Mouse (Mus musculus) kidney, embryonic 16.5 days (tissue): Measurements from ENCODE around the gene Foxp3. TPM values are rescaled to one million over a fixed set of nuclear protein-coding genes. Genes with fewer than 3 reads are reported as not detected.

Experiments
- ATAC-seq: fragments of 200-750 bp; cut with Nextera tagmentation; 2 replicates; pipeline ENCODE4 v1.8.0; 2017; ENCODE audit warnings: moderate TSS enrichment; ENCODE audit not compliant: low FRiP score, low TSS enrichment
- H3K27ac ChIP-seq: fragments of 300-500 bp; sonication (generic); 2 replicates; pipeline ENCODE4 v1.5.1; 2014; ENCODE audit warnings: low read length
- H3K27me3 ChIP-seq: fragments of 300-500 bp; sonication (generic); 2 replicates; pipeline ENCODE4 v1.6.1; 2014; ENCODE audit warnings: low read length, control low read depth, mixed read lengths; ENCODE audit not compliant: insufficient read depth
- H3K36me3 ChIP-seq: fragments of 300-500 bp; sonication (generic); 2 replicates; pipeline ENCODE4 v1.6.1; 2014; ENCODE audit warnings: low read length, control low read depth, mixed read lengths; ENCODE audit not compliant: insufficient read depth
- H3K4me1 ChIP-seq: fragments of 300-500 bp; sonication (generic); 2 replicates; pipeline ENCODE4 v1.6.1; 2014; ENCODE audit warnings: low read length, control low read depth, mixed read lengths; ENCODE audit not compliant: insufficient read depth
- H3K4me2 ChIP-seq: fragments of 300-500 bp; sonication (generic); replicated peaks from 2 replicates; pipeline ENCODE4 v1.6.1; 2014; ENCODE audit warnings: low read depth, low read length
- H3K4me3 ChIP-seq: fragments of 300-500 bp; sonication (generic); 2 replicates; pipeline ENCODE4 v1.5.1; 2014; ENCODE audit warnings: mild to moderate bottlenecking, low read length
- H3K9ac ChIP-seq: fragments of 300-500 bp; sonication (generic); replicated peaks from 2 replicates; pipeline ENCODE4 v1.6.1; 2014; ENCODE audit warnings: low read length
- H3K9me3 ChIP-seq: fragments of 300-500 bp; sonication (generic); 2 replicates; pipeline ENCODE4 v1.6.1; 2016; ENCODE audit warnings: low read length, control low read depth
- WGBS: fragments of 180-500 bp; shearing (Covaris S2); extraction: QIAGEN DNeasy Blood & Tissue Kit; methylation state at CpG from one replicate; pipeline ENCODE4 v1.1.7; 2014; 5-methylcytosine and 5-hydroxymethylcytosine counted together
- polyA plus RNA-seq: library from polyadenylated mRNA; unstranded; fragments of >200 nt; fragmentation: Nextera tagmentation; extraction: Ambion mirVana; gene quantifications from 2 replicates; pipeline ENCODE4 v1.2.1, GENCODE M21; 2015

The Foxp3 gene
- polyA plus RNA-seq, 1 experiment from 2014 or later, result not detected

- no peaks in the 10 kb centered on the region for H3K9me3 ChIP-seq
- H3K4me2 ChIP-seq, result no peak within 1 kb of the TSS
- no peak for ATAC-seq
- no peaks in the 10 kb centered on the region; the same call in 1 of the 2 replicates for H3K27me3 ChIP-seq
- no peaks in the 10 kb centered on the region for H3K4me1 ChIP-seq
- no peak within 1 kb of the TSS for H3K9ac ChIP-seq
- no peak within 1 kb of the TSS for H3K27ac ChIP-seq
- WGBS, result 69% methylated on average over 6 of the region's 6 CpGs
- H3K36me3 ChIP-seq, result no peaks in the 10 kb centered on the region
- H3K4me3 ChIP-seq, result no peak within 1 kb of the TSS
These were observed 33.3 kb downstream of the Foxp3 start, which contains the start of gene Cacna1f for GRCm38 (mm10) chrX:7606783-7607182. TSS of gene Cacna1f (plus strand) at chrX:7607083.

GRCm38 (mm10) chrX:7610035-7610434 lies 36.6 kb downstream of the Foxp3 start:
- WGBS, result 31% methylated on average over 21 of the region's 21 CpGs
- Histone ChIP-seq H3K36me3 (no peaks in the 10 kb centered on the region), H3K4me1 (no peaks in the 10 kb centered on the region), H3K4me2 (peak overlapping the region; percentile 67), H3K27me3 (no peaks in the 10 kb centered on the region; the same call in 1 of the 2 replicates), H3K27ac (no peak overlapping the region), H3K9me3 (no peaks in the 10 kb centered on the region), H3K4me3 (peak overlapping the region; percentile 43), H3K9ac (0 out of 2 replicates have a peak overlapping the region, but pooled peaks have one; percentile 43)
- no peak for ATAC-seq

- WGBS, result 25% methylated on average over 26 of the region's 26 CpGs
- no peaks in the 10 kb centered on the region; the same call in 1 of the 2 replicates for H3K27me3 ChIP-seq
- 0 out of 2 replicates have a peak, but pooled peaks have one; percentile 42 for ATAC-seq
- no peaks in the 10 kb centered on the region; the same call in 1 of the 2 replicates for H3K9me3 ChIP-seq
- peak overlapping the region; percentile 43 for H3K4me3 ChIP-seq
- H3K4me2 ChIP-seq, result peak overlapping the region; percentile 67
- peak overlapping the region; percentile 43; the same call in 1 of the 2 replicates for H3K9ac ChIP-seq
- no peaks in the 10 kb centered on the region for H3K4me1 ChIP-seq
- H3K27ac ChIP-seq, result no peak overlapping the region
- no peaks in the 10 kb centered on the region for H3K36me3 ChIP-seq
These were observed 37.3 kb downstream of the Foxp3 start for GRCm38 (mm10) chrX:7610536-7611258.

- Histone ChIP-seq H3K4me1 (no peaks in the 10 kb centered on the region), H3K4me3 (no peak overlapping the region), H3K27ac (no peak overlapping the region), H3K27me3 (no peaks in the 10 kb centered on the region), H3K36me3 (no peaks in the 10 kb centered on the region), H3K4me2 (no peak overlapping the region), H3K9me3 (no peaks in the 10 kb centered on the region; the same call in 1 of the 2 replicates), H3K9ac (no peak overlapping the region)
- WGBS, result 83% methylated on average over 12 of the region's 12 CpGs
- ATAC-seq, result no peak
These were observed 44.6 kb downstream of the Foxp3 start for GRCm38 (mm10) chrX:7617889-7618551.

- no peak overlapping the region for H3K4me3 ChIP-seq
- no peak overlapping the region for H3K4me2 ChIP-seq
- 93% methylated on average over 6 of the region's 6 CpGs for WGBS
- no peaks in the 10 kb centered on the region for H3K36me3 ChIP-seq
- ATAC-seq, result no peak
- H3K4me1 ChIP-seq, result no peaks in the 10 kb centered on the region
- H3K27me3 ChIP-seq, result no peaks in the 10 kb centered on the region
- no peaks in the 10 kb centered on the region for H3K9me3 ChIP-seq
- H3K27ac ChIP-seq, result no peak overlapping the region
- H3K9ac ChIP-seq, result no peak overlapping the region
These were observed 59.1 kb downstream of the Foxp3 start for GRCm38 (mm10) chrX:7632560-7632959.

- no peaks in the 10 kb centered on the region for H3K36me3 ChIP-seq
- H3K4me3 ChIP-seq, result no peak overlapping the region
- no peaks in the 10 kb centered on the region for H3K4me1 ChIP-seq
- WGBS, result 72% methylated on average over 3 of the region's 3 CpGs
- H3K9me3 ChIP-seq, result no peaks in the 10 kb centered on the region
- ATAC-seq, result no peak
- no peak overlapping the region for H3K4me2 ChIP-seq
- H3K27ac ChIP-seq, result no peak overlapping the region
- H3K27me3 ChIP-seq, result no peaks in the 10 kb centered on the region; the same call in 1 of the 2 replicates
- no peak overlapping the region for H3K9ac ChIP-seq
These were observed 61.7 kb downstream of the Foxp3 start for GRCm38 (mm10) chrX:7635101-7635500.

- peak; percentile 87 for ATAC-seq
- H3K4me1 ChIP-seq, result no peaks in the 10 kb centered on the region
- H3K4me2 ChIP-seq, result peak within 1 kb of the TSS; percentile 53
- peak within 1 kb of the TSS; percentile 39 for H3K4me3 ChIP-seq
- H3K36me3 ChIP-seq, result no peaks in the 10 kb centered on the region
- no peak within 1 kb of the TSS for H3K27ac ChIP-seq
- 26% methylated on average over 37 of the region's 42 CpGs for WGBS
- H3K9me3 ChIP-seq, result no peaks in the 10 kb centered on the region
- H3K9ac ChIP-seq, result no peak within 1 kb of the TSS
- no peaks in the 10 kb centered on the region; the same call in 1 of the 2 replicates for H3K27me3 ChIP-seq
These were observed 65.1 kb downstream of the Foxp3 start, which contains the start of gene Syp for GRCm38 (mm10) chrX:7638401-7639091. TSS of gene Syp (plus strand) at chrX:7638471.

GRCm38 (mm10) chrX:7639536-7640325 lies 66.3 kb downstream of the Foxp3 start:
- Histone ChIP-seq H3K4me3 (no peak overlapping the region), H3K9ac (no peak overlapping the region), H3K27me3 (no peaks in the 10 kb centered on the region; the same call in 1 of the 2 replicates), H3K36me3 (no peaks in the 10 kb centered on the region), H3K4me1 (no peaks in the 10 kb centered on the region), H3K27ac (no peak overlapping the region), H3K9me3 (no peaks in the 10 kb centered on the region), H3K4me2 (no peak overlapping the region)
- WGBS, result 32% methylated on average over 13 of the region's 13 CpGs
- ATAC-seq, result no peak

- Histone ChIP-seq H3K4me2 (no peak overlapping the region), H3K27ac (no peak overlapping the region), H3K9me3 (no peaks in the 10 kb centered on the region), H3K4me1 (no peaks in the 10 kb centered on the region), H3K4me3 (no peak overlapping the region), H3K9ac (no peak overlapping the region), H3K36me3 (no peaks in the 10 kb centered on the region), H3K27me3 (no peaks in the 10 kb centered on the region; the same call in 1 of the 2 replicates)
- ATAC-seq, result no peak
- WGBS, result 37% methylated on average over 12 of the region's 12 CpGs
These were observed 67.3 kb downstream of the Foxp3 start for GRCm38 (mm10) chrX:7640785-7641184.
